Mouse (Mus musculus) left cerebral cortex, postnatal 25 days (tissue): ENCODE measurements at regions not wholly inside any gene's neighbourhood (a gene's known extent, or its start where the extent isn't known, plus 50 kb on each side); places are given as distances from the start of the nearest gene placed in this dataset.
A peak's percentile ranks its signal among the peaks of the same experiment; 100 is the strongest.

Experiments used
- DNase-seq, 2 experiments: peaks; one replicate each; pipeline ENCODE4 v3.0.0; 2022; ENCODE audit warnings: low spot score in 2 of 2, mixed read lengths in 1 of 2
- intact Hi-C: fragments of 180-260 bp; cut with DNase I; formaldehyde crosslinking; loops from one replicate; pipeline ENCODE4 v1.15.1; 2025

DNA sequence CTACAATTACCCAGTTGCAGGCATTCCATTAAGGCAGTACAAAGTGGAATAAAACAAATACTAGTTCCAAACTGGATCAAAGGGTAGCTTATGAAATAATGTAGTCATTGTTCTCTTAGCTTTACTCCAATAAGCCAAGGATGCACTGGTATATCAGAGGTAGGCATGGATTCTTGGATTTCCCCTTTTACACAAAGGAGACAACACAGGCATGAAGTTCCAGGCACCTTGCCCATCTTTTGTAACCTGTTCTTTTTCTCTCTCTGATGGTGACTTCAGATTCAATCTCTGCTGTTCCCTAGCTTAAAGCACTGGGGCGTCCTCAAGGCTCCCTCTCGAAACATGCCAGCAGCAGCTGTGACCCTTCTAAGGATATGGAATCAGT is 613.5 kb upstream of the A1bg start:
- intact Hi-C loops = no loop called here
- DNase-seq = no peak

GRCm38 (mm10) chr15:61535644-61536331 is 613.0 kb upstream of the A1bg start:
- no peak for DNase-seq
- intact Hi-C loops = no loop called here

DNA sequence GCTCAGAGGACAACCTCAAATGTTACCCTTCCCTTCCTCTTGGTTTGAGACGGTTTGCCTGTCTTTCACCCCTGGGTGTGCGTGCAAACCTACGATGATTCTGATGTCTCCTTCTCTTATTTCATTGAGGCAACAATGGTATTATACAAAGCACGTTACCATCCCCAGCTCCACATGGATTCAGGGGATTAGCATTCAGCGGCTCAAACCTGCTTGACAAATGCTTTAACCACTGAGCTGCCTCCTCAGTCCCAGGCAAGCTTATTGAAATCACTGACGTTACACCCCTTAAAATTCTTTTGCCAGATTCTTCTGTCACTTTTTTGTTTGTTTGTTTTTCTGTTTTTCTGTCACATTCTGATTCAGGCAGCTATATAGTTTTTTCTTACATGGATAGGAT is 612.4 kb upstream of the A1bg start:
- intact Hi-C loops = no loop called here
- DNase-seq = no peak

GRCm38 (mm10) chr15:61532808-61533207 is 610.0 kb upstream of the A1bg start:
- DNase-seq = no peak
- intact Hi-C loops = no loop called here

DNA sequence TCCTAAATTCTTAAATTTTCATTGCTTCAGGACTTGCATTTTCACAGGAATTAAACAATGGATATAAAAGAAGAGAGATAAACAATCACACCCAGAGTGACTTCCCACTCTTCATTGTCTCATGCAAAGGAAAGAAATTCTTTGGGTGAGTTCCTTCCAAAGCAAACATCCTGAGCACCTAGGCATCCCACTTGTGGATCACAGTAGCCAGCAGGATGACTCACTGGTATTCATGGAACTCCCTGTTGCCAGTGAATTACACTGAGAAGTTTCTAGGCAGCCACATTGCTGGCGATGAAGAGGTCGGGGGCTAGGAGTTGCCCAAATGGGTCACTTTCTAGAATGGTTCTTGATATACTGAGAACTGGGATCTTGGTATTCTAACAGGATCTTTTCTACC is 609.2 kb upstream of the A1bg start:
- no peak for DNase-seq
- intact Hi-C loops = no loop called here

GRCm38 (mm10) chr15:61523036-61523435 is 600.2 kb upstream of the A1bg start:
- intact Hi-C loops = no loop called here
- DNase-seq = no peak

GRCm38 (mm10) chr15:61517265-61517664 is 594.5 kb upstream of the A1bg start:
- intact Hi-C loops = no loop called here
- no peak for DNase-seq

DNA sequence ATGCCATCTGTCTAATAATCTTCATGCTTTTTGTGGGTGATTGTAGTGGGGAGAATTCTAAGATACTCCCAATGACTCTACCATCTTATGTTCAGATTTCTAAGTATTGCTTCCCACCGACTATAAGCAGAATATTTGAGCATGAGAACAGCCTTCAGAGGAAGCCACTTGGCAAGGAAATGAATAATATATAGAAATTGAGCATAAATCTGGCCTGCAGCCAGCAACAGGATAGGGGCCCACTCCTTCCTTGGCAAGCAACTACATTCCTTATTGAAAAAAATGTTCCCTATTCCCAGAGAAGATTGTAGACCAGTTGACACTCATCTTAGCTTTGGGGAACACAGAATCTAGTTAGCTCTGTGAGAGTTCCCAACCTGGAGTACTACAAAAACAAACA is 591.5 kb upstream of the A1bg start:
- peak; percentile 41 to 78 for DNase-seq
- intact Hi-C loops = no loop called here

GRCm38 (mm10) chr15:61508806-61509205 is 586.0 kb upstream of the A1bg start:
- intact Hi-C loops = no loop called here
- DNase-seq = peak; percentile 11 to 63

DNA sequence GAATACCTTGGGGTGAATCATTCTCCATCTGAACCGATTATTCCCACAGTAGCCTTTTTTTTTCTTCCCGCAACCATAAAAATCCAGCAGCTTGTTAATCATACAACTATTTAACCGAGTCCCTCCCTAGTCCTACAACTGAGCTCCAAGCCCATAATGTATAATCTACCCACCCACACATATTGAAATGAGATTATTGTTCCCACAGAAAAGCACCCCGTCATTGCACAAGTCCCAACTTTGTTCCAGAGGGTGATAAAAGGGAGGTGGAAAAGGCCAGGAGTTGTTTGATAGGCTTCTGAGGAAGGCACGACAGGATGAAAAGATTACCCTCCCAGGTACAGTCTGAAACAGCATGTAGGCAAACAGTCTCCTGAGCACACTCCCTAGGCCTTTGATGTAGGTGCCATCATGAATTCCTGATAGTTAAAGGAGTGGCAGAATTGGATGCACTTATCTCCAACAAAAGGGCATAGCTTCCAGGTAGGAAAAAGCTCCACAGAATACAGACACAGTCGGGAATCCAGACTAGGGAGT is 583.6 kb upstream of the A1bg start:
- intact Hi-C loops = no loop called here
- no peak for DNase-seq

DNA sequence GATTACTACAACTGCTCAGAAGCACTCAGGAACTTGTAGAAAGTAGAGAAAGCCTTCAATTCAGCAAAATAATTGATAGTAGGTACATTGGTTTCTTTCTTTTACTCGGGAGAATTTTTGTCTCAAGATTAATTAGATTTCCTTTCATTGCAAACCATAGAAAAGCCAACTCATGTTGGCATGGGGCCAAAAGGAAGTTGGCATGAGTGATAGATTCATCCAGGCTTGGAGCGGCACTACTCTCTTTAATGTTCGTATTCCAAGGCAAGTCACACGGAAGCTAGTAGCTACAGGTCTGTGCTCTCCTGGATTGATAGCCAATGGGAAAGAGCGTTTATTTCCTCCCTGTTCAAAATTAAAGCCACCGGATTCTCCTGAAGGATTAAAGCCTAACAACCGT is 580.6 kb upstream of the A1bg start:
- DNase-seq = peak; percentile 14 to 15
- intact Hi-C loops = no loop called here

DNA sequence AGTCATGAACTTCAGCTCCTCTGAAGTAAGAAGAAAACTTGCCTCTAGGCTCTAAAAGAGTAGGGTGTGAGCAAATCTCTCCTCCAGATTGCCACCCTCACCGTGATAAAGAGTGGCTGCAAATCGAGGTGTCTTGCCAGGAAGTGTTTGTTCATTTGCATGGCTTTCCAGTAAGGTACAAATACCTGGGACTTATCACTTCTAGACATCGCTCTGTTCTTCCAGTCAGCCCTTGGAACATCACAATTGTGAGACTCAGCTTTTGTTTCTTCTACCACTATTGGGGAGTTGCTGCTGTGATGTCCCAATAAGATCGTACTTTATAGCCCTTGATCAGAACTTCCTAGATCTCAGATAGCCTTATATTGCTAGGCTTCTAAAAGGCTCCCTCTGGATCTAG is 566.9 kb upstream of the A1bg start:
- intact Hi-C loops = no loop called here
- DNase-seq = no peak

- peak in 1 of 2 experiments; percentile 6 for DNase-seq
- intact Hi-C loops = no loop called here
Observed at GRCm38 (mm10) chr15:61481861-61482260, 559.0 kb upstream of the A1bg start.

- intact Hi-C loops = no loop called here
- DNase-seq = no peak
Observed at GRCm38 (mm10) chr15:61473900-61474299, 551.1 kb upstream of the A1bg start.

DNA sequence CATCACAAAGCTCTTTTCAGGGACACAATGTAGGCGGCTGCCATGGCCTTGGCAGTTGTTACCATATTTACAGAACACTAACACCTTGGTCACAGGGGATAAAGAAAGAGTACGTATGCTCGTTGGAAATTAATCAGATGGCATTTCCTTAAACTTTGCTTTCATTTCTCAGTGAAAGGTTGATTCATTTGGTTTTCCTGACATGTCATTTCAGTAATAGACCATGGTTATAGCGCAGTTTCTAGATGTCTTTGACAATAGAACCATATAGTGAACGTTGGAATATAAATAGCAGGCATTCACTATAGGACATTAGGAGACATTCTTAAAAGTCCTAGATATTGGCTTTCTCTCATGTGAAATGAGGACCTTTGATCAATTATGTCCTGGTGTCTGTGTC is 532.2 kb upstream of the A1bg start:
- DNase-seq = no peak
- intact Hi-C loops = no loop called here

DNA sequence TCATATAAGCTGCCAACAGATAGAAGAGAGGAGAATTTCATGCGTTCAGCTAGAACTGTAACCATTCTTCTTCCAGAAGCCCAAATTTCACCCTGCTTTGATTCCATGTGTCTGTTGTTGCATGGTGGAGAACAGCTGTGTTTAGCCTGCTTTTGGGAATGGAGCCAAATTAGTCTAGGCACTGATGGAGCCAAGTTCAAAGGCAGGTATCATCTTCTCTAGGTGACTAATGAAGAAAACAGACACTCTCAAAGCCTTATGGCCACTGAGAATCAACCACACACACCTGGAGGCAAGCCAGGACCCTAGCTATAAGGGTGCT is 531.5 kb upstream of the A1bg start:
- peak; percentile 2 to 8 for DNase-seq

DNA sequence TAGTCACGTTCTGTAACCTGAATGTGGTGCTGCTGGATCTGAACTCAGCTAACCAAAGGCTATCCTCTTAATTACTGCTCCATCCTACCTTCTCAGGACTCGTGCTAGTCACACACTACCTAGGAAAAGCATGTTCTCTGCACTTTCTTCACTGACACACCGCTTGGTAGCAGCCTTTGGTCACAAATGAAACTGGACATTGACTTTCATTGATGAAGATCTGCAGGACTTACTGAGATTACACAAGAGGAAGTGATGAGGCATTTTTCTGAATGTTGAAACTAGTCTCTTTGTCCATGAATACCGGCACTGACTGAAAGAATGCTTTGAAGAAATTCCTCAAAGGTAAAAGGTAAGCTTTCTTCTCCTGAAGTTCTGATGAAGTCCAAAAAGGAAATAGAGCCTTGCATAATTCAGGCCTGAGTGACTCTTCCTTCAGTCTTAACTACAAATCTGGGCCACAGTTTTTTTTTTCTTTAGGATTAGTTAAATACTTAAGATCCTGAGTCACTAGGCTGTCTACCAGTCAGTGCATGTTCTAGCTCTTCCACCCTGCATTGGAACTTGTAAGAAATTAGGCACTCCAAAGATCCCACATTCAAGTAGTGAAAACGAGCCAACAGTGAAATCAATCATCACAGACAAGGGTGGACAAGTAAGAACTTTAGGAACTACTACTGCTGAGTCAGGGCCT is 531.0 kb upstream of the A1bg start:
- no peak for DNase-seq
- intact Hi-C loops = no loop called here

More for the DNA sequence above, 531.5 kb upstream of the A1bg start:
- intact Hi-C loops = no loop called here

- intact Hi-C loops = no loop called here
- no peak for DNase-seq
Observed at GRCm38 (mm10) chr15:61450217-61450616, 527.4 kb upstream of the A1bg start.

DNA sequence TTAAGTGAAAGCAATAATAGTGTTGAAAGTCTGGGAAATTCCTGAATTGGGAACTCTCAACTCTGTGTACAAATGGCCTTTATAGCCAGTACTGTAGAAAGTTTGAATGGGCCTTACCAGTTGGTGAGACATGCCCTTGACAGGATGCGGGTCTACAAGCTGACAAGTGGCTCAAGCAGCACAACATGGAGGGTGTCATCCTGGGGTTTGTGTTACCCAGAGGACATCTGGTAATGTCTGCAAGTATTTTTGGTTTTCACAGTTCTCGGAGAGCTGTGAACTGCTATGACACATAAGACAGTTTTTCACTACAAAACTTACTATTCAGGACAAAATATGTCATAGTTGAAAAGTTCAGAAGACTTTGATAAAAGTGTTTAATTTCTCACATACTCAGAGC is 525.7 kb upstream of the A1bg start:
- intact Hi-C loops = no loop called here
- peak in 1 of 2 experiments; percentile 11 for DNase-seq

DNA sequence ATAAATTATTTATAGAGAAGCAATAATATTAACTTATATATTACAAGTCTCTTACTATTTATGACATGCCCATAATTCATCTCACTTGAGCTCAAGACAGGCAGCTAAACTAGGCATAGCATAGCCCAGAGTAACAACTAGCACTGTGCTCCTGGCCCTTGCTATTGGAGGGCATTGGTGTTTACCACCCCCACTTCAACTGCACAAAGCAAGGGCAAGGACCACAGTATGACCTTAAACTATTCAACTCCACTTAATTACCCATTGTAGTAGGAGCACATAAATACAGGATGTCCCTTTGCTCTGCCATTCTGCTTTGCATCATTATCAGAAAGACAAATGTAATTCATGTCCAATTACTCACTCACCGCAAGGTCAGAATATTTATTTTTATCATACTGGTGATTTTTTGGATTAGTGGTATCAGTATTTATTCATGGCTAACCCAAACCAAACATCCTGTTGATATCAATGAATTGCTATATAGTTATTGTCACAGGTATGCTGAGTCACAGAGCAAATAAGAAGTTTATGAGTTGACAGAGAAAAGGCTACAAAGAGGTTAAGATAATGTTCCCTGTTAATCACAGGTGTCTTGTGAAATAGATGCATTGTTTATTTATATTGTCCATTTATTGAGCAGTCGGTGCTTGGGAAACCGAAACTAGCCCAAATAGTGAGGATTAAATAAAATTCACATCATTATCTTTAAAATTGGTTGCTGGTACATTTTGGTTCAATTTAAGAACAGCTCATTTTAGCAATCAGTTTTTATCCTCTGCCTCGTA is 523.4 kb upstream of the A1bg start:
- intact Hi-C loops = no loop called here
- no peak for DNase-seq
